Mouse (Mus musculus): ENCODE results near the gene Abcc5.

DNA sequence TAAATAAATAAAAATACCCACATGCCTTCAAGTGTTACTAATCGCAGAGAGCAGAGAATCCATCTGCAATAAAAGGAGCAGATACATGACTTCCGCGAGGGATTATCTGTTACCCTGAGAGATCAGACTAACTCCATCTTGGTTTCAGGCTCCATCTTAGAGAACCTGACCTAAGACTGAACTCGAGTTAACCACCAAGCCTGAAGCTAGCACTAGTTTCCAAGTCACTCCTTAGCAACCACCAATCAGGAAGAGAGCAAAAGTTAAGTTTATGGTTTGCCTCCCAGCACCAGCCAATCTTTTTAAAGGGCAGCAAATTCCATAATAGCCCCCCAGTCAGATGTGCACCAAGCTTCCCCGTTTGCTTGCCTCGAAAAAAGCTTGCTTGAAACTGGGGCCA, 48.6 kb upstream of the Abcc5 start:
- TF ChIP-seq CTCF (IDR thresholded peaks at IDR 0.05; ENCODE audit: borderline replicate concordance, control insufficient read depth, extremely low read depth, insufficient read depth, low read length, poor library complexity) = no peak
- TF ChIP-seq POLR2A (IDR thresholded peaks at IDR 0.05; ENCODE audit: control insufficient read depth, extremely low read depth, insufficient read depth, low read length, poor library complexity) = no peak
